Mouse (Mus musculus): Measurements from ENCODE around the gene Esrrb.

Esrrb gene

DNA sequence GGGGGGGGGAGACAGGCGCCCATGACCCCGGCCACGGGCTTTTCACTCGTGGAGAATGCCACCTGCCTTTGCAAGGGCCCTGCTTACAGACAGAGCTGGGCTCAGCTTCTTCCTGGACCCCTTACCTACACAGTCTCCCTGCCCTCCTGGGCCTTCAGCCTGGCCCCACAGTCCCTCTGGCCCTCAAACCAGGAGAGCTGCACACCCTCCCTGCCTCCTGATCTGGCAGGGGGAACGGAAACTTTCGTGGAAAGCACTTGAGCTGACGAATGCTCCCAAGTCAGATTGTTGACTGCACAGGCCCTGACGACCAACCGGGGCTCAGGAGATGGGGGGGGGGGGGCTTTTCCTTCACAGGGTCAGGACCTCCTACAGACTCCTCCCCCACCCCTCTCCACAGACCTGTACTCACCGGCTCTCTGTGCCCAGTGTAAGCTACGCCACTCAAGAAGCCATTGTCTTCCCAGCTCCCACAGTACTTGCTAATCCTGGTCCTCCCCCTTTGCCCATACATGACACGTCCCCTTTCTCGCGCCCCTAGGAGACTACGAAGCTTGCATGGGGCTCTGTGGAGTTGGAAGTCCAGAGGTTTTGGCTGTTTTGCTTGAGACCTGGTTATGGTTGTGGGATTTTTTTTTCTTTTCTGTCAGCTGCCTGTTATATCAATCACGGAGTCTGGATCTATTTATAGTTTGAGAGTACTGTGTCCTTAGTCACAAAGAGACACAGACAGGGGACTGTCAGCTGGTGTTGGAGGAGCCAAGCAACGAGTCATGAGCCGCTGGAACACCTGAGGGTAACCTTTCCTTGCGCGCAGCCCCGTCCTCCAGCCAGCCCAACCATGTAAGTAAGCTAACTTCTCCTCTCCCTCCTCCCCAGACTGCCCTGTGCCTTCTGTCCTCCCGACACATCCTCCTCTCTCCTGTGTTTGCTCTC is at the start of gene Esrrb:
Gene Esrrb (plus strand): TSS at position 422 of the 936 bp plus-strand sequence.
- no peak for DNase-seq

DNA sequence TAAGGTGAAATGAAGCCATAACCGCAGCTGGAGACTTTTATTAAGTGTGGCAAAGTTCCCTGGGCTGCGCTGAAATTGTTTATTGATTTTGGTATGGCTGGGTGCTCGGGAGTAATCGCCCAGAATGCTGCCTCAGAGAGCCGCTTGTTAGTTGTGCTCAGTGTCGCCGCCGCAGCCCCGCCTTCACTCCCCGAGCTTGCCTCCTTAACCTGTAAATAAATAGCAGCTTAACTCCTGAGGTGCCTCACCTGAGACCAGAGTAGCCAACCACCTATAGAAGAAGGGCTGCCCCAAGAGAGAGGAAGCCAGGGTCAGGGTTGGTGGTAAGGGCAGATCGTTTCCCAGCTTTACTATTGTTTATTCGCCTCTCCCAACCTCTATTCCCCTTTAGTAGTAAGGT is 40.3 kb upstream of the Esrrb start:
- no peak for DNase-seq

DNA sequence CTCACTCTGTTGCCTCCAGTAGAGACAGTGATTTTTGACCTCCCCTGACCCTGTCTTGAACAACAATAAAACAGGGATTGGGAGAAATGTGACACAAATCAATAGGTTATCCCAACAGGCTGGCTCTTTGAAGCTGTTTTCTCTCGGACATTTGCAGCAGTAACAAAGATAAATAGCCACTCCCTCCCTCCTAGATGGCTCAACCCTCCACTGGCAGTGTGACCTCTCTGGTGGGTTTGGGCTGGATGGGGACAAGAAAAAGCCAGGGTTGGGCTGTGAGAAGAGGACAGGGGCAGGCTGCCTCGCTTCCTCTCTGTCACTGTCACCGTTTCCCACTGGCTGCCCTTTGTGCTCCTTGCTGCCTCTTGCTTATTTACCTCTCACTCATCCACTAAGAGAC is 36.6 kb upstream of the Esrrb start:
- no peak for DNase-seq

DNA sequence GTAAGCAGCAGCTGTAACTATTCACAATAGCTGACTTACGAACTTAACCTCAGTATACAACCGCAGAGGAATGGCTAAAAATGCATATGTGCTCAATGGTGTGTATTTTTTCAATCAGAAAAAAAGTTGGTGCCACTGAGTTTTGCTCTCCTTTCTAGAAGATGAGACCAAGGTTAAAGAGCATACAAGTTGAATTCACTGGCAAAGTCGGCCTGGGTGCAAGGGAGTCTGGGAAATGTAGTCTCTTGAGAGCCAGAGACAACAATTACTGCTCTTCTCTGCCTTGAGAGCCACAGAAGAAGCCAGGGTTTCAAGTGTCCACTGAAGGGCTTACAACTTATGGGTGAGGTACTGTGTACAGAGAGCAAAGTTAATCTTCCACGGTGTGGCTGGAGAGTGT is 31.1 kb upstream of the Esrrb start:
- DNase-seq = no peak

DNA sequence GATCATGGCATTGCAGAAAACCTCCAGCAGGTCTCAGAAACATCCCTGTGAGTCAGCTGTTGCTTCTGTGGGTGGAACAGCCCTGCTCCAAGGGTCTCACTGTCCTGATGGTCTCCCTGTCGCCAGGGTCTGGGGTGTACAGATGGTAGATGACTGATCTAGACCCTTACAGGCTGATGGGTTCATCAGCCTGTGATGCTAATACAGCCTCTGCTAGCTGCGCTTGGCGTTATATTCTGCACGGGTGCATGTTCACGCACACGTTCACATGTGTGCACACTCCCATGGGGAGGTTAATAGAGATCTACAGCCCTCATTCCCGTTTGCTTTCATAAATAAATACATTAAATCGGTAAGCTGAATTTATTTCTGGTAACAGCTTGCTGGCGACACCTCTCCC is 30.2 kb upstream of the Esrrb start:
- no peak for DNase-seq

DNA sequence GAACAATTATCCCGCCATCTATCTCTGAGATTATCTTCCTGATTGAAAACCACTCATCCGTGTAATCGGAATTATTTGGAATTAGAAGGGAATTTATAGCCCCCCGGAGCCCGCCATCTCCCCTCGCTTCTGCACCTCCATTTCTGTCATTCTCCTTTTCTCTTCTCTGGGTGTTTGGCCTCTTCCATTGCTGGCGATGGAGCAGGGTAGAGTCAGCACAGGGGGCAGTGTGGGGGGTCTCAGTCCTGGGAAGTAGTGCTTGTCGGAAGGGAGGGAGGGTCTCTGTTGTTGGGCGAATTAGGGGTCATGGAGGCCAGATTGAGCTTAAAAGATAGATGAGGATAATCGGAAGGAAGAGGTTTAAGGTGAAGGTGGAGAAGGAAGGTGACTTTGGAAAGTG is 29.7 kb upstream of the Esrrb start:
- no peak for DNase-seq

DNA sequence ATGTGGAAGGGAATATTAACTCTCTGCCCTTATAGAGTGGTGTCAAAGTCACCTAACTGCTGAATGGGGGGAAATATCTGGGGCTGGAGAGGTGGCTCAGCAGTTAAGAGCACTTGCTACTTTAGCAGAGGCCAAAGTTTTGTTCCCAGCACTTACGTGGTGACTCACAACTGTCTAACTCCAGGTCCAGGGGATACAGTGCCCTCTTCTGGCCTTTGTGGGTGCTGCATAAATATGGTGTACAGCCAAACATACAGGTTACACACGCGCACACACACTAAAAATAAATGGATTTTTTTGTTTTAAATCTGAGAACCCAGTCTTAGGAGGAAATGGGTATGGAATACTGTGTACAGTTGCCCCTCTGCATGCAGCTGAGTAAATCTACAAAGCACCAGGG is 24.7 kb upstream of the Esrrb start:
- no peak for DNase-seq

DNA sequence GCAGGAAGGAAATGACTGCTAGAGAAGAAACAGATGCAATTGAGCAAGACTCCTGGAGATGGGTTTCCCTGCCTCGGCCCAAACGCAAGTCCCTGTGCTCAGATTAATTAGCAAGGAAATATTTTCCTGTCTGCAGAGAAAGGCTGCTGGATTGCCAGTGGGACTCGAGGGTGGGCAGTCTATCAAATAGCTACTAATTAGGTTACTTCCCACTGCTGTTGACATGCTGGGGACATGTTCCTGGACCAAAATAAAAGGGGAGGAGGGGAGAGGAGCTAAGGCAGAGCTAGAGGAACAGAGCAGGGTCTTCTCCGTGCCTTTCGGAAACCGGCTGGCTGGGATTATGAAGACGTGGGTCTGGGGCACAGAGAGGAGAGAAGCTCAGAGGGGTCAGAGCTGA is 24.0 kb upstream of the Esrrb start:
- no peak for DNase-seq

DNA sequence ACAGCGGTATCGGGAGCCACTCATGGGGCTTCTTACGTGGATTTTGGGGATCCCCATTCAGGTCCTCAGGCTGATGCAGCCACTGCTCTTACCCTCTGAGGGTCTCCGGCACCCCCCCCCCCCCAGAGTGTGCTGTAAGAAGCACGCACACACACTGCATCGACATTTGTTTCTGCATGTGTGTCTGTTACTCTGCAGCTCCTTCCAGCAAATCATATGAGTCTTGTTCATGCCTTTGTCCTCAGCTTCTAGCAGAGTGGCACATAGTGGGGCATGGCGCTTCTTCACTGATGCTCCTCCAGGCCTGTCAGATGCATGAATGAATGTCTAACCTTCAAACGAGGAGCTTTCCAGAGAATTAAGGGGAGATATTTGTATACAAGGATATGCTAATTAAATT is 11.4 kb upstream of the Esrrb start:
- no peak for DNase-seq

DNA sequence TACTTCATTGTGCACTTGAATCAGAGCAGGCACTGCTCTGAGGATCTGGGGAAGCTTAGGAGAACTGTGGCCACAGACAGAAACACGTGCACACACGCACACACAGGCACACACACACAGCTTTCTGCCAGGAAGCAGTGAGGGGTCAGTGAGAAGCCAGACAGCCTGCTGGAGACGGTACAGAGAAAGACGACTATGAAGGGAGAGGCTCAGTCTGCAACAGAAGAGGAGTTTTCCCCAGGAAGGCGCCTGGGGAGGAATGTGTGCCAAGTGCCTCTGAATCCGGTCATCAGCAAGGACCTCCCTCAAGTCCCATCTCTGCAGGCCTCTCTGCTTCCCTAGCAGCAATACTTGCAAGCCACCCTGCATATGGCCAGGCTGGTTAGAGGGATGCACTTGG is 1.5 kb upstream of the Esrrb start:
- no peak for DNase-seq

DNA sequence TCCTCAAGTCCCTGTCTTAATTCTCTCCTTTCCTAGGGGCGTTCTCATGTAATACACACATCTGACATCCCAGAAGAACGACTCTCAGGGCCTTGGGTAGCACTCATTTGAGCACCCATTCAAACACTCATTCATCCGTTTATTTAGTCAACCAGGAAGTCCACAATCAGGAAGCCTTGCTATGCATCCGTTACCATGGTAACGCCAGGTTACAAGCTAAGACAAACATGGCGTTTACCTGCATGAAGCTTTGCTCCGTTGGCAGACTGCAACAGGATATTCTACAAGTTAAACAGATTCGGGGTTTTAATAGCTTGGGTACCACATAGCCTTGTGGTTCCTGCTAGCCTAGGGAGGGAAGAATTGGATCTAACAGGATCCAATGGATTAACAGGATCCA is 1.0 kb upstream of the Esrrb start:
- DNase-seq = no peak

DNA sequence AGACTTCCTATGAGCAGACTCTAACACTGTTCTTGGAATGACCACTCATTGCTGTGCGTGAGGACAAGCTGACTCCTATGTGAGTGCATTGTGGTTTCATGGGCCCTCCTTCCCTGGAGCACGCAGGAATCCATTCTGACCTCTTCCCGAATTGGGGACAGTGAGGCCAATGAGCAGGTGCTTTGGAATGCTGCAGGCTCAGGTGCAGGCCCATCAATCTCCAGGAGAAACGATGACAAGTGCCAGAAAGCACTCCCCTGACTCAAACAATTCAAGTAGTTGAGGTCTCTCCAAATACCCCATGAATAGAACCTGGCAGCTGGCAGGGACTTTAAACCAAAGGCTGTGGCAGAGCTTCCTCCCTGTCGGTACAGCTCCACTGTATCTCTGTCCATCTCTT is 3.4 kb downstream of the Esrrb start:
- DNase-seq = no peak

DNA sequence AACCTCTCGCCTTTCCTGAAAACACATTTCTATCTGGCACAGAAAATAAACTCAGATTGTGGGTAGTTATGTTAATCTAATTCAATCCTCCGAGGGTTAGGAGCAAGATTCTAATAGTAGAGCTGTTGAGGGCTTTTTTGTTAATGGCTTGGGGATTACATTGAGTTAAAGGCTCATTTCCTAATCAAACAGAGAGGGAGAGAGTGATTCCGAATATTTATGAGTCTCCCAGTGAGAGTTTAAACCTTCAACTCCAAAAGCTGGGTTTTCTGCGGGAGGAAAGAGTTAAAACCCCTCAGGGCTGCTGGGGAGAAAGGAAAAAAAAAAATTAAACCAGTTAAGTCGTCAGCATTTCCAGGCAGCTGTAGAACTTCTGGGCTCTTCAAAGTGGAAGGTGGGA is 3.8 kb downstream of the Esrrb start:
- DNase-seq = no peak

DNA sequence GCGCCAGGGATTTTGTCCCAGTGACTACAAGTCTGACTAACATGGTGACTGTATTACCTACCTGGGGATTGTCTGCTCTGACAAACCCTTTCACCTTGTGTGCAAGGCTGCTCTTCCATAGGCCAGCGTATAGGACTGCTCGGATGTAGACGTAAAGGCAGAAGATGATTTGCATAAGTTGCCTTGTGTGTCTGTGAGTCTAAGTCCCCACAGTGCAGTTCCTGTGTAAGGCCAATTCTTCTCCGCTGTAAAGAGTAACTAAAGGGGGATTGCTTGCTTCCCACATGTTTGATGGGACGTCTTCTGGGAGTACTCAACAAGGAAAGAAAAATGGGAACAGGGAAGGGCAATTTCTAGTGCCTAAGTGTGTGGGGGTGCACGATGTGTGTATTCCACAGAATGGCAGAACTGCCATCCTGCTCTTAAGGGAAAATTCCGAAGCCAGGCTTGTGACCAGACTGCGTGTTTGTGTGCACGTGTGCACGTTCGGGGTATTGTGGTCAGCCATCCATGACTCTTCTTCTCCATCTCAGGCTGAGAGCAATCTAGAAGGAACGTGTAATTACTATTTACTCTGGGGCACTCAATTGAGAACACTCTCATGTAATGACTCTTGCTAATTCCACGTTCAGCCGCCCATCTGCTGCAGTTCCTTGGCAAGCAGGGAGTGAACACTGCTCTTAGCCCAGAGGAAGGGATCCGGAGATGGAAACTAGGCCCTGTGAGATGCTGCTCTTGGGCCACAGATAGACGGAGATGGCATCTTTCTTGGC is 9.9 kb downstream of the Esrrb start:
- no peak for DNase-seq

DNA sequence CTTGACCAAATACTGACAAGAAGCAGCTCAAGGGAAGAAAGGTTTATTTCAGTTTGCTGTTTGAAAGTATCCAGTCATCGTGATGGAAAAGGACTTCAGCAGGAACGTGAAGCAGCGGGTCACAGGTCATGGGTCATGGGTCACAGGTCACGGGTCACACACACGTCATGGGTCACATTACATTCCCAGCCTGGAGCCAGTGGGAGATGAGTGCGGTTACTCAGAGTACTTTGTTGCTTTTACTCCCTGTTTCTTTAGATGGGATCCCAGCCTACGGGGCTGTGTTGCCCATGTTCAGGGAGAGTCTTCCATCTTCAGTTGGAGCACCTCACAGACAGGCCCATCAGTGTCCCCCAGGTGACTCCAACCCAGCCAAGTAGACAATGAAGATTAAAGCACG is 13.4 kb downstream of the Esrrb start:
- no peak for DNase-seq

DNA sequence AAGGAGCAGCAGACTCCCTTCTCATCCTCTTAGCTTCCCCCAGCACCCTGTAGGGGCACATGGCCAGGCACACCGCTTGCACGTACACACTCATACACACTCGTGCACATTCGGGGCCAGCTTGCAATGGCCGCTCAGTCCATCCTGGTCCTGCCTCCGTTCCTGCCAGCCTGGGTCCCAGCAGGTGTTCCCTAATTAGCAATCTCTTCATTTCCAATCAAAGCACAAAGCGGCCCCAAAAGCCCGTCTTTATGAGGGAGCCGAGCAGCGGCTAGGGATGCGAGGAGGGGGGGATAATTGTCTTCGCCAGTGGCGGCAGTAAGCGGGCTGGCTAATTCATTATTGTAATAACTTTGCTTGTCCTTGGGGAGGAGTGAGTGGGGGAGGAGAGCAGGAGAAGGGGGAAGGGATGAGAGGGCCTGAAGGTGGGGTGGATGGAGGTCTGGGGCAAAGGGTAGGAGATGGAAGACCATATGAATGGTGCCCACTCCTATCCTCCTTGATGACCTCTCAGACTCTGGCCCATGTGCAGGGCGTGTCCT is 18.8 kb downstream of the Esrrb start:
- DNase-seq = no peak

DNA sequence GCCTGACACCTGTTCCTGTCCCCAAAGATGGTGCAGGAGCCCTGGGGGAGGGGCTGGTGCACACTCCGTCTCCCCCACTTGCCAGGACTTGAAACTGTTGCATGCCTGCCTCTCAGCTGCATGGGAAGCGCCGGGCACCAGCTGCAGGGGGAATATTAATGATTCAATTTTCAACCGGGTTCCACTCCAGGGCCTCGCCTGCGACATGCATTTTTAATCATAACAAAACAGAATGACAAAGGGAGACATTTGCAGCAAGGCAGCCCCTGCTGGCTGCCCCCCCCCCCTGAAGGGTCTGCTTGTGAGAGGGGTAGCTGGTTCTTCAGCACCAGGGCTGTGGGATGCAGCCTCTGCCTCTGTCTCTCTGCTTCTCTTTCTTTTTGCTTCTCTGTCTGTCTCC is 22.9 kb downstream of the Esrrb start:
- no peak for DNase-seq

DNA sequence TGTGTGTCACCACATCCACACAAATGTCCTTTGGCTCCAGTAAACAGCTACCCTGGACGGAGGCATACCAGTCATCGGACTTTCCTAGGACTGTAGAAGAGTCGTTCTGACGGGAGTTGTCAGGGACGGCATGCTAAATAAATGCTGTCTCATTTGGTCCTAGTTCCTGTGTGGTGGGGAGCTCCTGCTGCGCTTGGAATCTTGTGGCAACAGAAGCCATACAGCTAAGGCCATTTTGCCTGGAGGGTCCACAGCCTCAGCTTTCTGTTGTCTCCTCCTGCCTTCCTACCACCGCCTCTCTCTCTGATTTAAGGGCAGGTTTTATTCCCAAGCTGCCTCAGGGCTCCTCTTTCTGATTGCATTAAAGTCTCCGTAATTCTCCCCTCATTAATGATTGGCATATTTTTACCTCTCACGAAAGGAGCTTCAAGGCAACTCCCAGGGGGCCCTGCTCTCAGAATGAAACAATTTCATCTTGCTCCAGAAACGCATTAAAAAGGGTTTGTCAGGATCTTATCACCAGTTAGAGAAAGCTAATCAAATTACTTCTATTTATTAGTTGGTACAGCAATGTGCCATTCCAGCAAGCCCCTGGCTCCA is 26.9 kb downstream of the Esrrb start:
- no peak for DNase-seq

DNA sequence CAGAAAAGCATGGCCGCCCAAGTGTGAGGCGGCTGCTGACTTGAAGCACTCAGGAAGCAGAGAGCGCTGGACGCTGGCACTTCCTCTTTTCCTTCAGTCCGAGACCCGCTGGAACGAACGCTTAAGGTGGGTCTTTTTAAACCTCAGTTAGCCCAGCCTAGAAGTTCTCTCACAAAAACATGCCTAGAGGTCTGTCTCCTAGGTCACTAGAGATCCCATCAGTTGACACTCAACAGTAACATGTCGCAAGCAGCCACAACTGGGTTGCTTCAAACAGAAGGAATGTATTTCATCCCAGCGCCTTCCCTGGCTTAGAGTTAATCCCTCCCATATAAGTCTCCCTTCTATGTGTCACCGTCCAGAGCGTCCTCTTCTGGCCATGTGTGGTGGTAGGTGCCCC is 33.9 kb downstream of the Esrrb start:
- no peak for DNase-seq

DNA sequence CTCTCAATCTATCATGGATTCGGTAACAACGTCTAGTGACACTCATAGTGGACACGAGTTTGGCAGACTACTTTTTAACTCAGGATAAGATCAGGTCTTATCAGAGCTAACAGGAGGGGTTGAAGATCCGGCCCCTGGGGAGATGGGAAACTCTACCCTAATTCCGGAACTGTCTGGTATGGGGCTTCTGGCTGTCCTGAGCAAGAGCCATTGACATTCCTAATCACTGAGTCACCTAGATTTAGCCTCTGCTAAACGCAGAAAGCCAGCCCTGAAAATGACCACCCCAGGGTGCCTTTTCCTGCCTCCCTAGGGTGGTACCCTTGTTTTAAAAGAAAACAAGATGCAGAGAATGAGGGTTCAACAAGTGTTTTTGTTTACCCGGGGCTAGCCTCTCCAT is 34.4 kb downstream of the Esrrb start:
- DNase-seq = no peak

DNA sequence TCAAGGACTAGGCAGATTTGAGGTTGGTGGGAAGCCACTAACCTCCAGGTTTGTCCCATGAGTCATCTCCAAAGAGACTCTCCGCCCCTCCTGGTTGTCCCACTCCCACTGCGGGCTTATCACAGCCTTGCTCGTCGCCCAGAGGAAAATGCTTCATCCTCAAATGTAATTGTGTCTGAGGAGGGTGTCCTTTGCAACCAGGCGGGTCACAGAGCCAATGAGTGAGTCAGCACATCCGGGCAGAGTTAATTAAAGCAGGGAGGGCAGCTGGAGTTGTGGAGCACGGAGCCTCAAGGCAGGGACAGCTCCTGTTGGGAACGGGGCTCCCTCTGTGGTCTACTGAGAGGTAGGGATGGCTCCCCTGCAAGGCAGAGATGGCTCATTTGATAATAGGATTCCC is 37.8 kb downstream of the Esrrb start:
- no peak for DNase-seq

DNA sequence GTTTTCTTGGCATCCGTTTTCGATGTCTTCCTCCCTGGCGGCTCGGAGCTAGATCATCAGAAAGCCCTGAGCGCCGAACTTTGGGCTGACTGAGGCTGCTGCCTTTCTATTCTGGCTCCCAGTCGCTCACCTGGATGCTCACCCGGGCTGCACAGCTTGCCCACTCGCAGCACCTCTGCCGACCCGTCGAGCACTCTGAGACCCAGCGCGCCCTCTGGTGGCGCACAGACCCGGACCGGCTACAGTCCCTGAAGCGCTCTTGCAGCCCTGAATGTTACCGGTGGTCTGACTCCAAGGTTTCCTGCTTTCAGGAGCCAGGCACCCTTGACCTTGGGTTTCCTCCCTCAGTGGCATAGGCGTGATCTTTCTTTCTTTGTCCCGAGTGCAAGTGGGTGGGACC is 41.8 kb downstream of the Esrrb start:
- DNase-seq = peak; percentile 29 to 30

DNA sequence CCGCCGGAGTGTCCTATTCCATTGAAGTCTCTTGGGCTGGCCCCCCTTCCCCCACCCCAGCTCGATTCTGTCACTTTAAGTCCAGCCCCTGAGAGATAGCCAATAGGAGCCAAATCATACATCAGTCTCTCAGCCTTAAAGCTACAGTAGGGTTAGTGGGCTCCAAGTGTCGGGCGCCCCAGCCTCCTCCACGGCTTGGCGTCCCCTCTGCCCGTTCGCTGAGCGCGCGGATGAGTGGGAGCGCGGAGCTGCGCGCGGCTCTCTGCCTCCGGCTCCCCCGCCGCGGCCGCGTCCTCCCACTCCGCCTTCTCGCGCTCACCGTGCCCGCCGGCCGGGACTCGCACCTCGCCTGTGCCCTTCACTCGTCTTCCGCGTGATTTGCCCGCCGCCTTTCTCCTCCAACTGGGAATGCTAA is 60.6 kb downstream of the Esrrb start:
- DNase-seq = no peak
